Mouse (Mus musculus): ENCODE data around the gene Ptprcap.
"Not testable (repeated sequence)": the region's sequence is repeated elsewhere in the genome, so short reads cannot be mapped to it uniquely, and the experiment has no call there.

Ptprcap gene

DNA sequence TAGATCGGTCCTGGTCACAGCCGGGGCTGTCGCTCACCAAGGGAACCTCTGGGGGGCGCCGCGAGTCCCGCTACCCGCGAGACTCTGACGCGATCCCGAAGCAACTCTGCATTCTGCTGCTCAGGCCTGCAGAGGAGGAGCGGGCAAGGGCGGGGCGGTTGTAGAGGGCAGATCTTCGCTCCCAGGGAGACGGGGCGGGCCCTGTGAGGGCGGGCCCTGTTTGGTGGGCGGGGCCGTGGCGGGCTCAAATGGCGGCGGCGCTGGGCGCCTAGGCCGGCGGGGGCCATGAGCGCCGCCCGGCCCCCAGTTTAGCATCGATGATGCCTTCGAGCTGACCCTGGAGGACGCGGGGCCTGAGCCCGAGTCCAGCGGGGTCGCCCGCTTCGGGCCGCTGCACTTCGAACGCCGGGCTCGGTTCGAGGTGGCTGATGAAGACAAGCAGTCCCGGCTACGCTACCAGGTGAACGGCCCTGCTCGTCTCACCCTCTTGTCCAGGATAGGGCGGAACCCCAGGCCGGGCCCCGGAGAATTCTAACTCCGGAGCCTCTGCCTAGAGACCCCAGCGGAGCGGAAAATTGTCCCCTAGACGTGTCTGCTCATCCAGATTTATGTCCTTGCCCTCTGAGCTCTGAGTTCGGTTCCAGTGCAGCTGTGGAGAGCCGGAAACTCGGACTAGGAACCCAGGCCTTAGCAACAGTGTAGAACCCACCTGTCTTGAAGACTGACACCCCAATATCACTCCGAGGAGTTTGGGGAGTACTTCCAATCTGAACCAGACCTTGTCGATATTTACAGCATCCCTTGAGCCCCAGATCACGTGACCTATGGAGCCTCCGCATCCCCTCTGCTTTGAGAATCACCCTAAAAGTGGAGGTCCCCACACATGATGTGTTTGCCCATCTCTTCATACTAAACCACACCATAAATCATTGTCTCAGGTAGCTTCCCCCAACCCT, 27.4 kb upstream of the Ptprcap start, which contains the start of gene Aip:
Gene Aip (minus strand): TSS at position 118 of the 956 bp plus-strand sequence.
- DNase-seq (ENCODE audit: low read depth) = peak; percentile 98

DNA sequence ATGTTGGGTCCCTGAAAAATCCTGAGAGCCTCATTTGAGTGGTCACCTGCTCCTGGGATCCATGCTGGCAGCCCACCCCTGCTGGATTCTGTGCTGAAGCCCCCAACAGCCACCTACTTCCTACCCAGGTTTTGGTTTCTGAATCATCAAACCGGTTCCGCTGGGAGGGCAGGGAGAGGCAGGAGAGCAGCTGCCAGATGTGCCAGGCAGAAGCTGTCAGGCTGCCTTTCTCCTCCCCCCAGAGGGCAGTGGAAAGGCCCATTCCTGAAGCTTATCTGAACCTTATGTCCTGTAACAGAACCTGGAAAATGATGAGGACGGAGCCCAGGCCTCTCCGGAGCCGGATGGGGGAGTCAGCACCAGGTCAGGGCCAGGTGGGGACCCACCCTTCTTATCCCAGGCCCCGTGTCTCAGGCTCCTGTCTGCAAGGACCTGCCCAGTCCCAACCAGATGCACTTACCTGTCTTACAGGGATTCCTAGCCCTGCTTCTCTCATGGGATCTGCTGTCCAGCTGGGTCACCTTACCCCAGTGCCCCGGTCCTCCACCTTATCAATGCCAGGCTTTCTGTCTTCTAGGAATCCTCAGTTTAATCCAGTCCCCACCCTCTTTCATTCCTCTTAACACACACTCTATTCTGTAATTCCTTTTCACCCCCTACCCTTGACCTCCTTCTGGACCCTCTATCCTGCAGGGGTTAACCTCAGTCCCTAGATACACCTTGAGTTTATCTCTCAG, 26.5 kb upstream of the Ptprcap start:
- no peak for DNase-seq (ENCODE audit: low read depth)

DNA sequence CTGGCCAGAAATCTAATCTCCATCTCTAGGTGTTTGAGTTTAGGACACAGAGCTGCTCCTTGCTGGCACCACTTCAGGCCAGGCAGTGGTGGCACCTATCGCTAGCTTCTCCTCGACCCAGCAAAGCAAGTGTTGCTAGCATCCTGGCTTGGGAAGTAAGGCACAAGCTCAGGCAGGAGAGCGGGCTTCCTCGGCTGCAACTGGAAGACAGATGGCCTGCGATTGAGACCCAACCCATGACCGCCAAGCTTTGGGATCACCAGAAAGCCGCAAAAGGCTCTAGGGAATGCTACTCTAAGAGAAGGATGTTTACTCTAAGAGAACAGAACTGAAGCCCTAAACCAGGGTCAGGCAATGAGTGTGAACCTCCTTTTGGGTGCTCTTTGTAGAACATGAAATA, 23.9 kb upstream of the Ptprcap start:
- no peak for DNase-seq (ENCODE audit: low read depth)

DNA sequence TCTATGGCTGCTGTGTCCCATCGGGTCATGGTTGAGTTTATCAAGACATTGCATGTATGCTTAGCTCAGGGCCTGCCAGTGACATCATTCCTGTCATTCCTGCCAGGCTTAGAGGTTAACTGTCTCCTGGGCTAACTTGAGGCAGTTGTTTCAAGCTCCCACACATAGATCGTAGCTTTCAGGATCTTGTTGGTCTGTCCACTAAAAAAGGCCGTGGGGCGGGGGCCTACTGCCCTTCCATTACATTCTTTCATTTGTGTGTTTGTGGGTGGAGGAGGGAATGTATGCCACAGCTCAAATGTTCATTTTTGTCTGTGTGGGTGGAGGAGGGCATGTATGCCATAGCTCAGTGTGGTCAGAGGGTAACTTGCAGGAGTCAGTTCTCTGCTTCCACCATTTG, 23.3 kb upstream of the Ptprcap start:
- no peak for DNase-seq (ENCODE audit: low read depth)

DNA sequence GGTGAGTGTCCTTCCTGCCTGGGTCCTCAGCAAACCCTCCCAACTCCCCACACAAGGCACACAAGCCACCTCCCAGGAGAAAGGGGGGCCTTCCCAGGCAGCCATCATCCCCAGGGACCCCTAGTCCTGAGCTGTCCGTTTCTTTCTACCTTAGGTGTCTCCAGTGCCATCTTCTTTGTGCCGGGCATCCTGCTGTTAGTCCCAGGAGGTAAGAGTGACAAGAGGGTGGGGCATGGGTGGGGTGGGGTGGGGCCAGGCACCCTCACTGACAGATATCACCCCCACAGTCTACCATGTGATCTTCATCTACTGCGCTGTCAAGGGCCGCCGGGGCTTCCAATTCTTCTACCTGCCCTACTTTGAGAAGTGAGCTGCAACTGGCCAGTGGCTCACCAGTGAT, 22.3 kb upstream of the Ptprcap start:
- DNase-seq (ENCODE audit: low read depth) = no peak

DNA sequence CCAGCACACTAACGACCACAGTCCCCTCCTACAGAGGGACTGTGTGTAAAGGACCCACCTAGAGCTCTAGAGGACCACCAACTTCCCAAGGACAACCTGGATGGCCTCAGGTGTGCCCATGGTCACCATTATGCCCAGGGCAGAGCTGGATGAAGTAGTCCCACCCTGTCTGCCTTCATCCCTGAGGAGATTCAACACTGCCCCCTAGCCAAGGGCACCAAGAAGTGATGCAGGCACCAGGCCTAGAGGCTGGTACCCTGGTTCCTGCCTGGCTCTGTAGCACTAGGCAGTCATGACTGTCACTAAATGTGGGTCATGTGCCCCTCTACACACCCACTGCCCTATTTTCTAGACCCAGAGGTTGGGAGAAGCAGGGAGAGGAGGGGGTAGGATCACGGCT, 21.6 kb upstream of the Ptprcap start:
- no peak for DNase-seq (ENCODE audit: low read depth)

DNA sequence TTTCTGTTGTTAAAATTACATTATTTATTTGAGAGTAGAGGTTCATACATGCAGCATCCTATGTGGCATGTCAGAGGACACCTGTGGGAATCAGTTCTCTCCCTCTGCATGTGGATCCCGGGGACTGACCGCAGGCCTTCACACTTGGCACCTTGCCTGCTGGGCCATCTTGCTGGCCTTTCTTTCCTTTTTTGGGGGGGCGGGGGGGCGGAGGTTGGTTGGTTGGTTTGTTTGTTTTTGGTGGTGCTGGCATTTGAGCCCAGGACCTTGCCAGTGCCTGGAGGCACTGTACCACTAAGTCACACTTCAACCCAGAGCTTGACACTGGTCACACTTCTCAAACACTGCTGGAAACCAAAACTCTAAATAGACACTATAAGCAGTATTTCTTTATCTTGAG, 19.1 kb upstream of the Ptprcap start:
- no peak for DNase-seq (ENCODE audit: low read depth)

DNA sequence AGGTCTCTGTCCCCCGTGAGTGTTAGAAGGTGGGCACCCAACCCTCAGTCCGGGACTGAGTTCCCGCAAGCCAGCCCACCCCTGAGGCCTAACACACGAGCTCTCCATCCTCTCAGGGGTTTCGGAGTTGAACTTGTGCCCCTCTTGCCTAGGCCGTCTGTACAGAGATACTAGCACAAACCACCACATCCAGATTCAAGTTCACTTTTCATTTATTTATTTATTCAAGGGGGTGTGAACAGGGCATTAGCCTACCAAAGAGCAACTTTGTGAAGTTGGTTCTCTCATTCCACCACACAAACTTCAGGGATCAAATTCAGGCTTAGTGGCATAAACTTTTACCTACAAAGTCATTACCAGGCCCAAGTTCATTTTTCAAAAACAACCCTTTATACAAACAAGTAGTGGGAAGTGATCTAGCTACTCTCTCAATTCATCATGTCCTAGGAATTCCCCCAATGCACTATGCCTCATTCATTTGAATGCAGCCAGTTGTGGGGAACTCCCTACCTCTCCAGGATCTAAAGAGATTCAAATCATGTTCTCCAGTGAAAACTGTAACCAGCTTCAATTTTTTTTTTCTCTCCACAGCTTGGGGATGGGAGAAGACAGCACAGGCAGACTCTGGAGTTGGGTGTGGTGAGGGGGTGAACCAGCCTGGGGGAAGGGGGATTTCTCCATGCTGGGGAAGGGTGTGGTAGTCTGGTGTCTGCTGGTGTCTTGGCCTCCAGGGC, 18.0 kb upstream of the Ptprcap start:
- not testable (repeated sequence) for DNase-seq (ENCODE audit: low read depth)

DNA sequence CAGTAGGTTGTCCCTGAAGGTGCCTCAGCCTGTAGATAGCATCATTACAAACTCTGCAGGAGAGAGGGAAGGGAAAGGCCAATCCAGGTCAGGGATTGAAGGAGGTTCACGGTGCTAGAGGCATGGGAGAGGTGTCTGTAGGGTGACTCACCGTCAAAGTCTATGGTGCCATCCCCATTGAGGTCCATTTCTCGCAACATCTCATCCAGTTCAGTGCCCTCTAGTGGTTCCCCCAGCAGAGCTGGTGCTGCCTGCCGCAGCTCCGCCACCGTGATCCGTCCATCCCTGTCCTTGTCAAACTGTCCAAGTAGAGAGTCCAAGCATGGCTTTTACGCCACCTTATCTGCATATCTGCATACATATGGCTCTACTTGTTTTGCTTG, 17.4 kb upstream of the Ptprcap start:
- peak; percentile 62 for DNase-seq (ENCODE audit: low read depth)

DNA sequence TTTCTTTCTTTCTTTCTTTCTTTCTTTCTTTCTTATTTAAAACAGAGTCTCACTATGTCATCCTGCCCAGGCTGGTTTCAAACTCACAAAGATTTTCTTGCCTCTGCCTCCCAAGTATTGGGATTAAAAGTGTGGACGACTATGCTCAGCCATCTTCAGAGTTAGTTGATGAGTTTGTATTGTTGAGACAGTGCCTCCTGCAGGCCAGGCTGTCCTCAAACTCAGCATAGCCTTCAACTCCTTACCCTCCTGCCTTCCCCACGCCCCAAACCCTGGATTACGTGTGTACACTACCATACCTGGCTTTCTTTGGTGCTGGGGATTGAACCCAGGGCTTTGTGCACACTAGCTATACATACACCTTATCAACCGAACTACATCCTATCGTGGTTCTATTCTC, 16.9 kb upstream of the Ptprcap start:
- no peak for DNase-seq (ENCODE audit: low read depth)

DNA sequence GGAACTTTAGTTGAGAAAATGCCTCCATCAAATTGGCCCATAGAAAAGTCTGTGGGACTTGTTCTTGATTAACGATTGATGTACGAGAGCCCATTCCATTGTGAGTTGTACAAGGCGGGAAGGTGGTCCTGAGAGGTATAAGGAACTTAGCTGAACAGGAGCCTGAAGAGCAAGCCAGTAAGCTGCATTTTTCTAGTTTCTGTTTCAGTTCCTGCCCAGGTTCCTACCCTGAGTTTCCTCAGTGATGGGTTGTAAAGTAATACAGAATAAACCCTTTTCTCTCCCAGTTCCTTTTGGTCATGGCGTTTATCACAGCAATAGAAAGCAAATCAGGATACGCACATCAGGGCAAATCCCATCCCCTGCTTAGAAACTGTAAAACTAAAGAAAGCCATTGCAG, 15.5 kb upstream of the Ptprcap start:
- DNase-seq (ENCODE audit: low read depth) = no peak

DNA sequence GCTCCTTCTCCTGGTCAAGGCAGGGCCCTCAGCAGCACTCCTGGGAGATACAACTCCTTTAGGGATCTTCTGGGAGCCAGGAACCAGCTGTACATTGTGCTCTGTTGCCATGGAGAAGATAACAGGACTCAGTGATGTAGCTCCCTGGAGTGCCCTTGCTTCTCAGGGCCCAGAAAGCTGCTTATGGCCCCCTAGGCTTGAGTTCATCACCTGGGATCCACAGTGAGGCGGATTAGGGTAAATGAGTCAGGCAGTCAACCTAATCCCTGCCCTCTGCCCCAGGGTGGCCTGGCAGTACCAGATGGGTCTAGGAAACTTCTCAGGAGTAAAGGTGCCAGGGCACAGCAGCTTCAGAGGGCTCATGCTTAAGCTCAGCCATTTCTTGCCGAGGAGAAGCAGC, 14.0 kb upstream of the Ptprcap start, which contains the start of gene Gpr152:
Gene Gpr152 (plus strand): TSS at position 342 of the 400 bp plus-strand sequence.
- DNase-seq (ENCODE audit: low read depth) = no peak

DNA sequence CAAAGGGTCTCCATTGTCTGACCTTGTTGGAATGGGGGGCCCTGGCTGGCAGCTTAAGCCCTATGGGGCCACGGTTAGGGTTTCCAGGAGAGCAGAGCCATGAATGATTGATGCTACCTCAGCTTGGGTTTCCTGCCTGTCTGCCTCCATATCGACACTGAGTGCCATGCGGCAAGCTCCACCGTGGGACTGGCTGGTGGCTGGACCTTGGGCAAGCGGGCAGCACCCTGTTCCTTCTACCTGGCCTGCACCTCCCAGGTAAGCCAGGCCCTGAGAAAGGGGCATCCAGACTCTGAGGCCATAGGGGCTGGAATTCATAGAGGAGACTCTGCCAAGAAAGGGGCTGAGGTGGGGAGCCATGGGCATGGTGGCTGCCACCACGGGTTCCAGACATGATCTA, 13.3 kb upstream of the Ptprcap start:
- DNase-seq (ENCODE audit: low read depth) = no peak

DNA sequence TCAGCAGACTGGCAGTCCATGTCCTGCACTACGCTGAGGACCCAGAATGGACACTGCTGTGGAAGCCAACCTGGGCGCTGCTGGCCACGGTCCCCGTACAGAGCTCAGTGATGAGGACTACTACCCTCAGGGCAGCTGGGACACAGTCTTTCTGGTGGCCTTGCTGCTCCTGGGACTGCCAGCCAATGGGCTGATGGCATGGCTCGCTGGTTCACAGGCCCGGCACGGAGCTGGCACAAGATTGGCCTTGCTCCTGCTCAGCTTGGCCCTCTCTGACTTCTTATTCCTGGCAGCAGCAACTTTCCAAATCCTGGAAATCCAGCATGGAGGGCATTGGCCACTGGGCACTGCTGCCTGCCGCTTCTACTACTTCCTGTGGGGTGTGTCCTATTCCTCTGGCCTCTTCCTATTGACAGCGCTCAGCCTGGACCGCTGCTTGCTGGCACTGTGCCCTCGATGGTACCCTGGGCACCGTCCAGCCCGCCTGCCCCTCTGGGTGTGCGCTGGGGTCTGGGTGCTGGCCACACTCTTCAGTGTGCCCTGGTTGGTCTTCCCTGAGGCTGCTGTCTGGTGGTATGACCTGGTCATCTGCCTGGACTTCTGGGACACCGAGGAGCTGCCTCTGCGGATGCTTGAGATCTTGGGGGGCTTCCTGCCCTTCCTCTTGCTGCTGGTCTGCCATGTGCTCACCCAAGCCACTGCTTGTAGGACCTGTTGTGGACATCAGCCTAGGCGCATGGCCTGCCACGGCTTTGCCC, 10.8 kb upstream of the Ptprcap start:
- no peak for DNase-seq (ENCODE audit: low read depth)

DNA sequence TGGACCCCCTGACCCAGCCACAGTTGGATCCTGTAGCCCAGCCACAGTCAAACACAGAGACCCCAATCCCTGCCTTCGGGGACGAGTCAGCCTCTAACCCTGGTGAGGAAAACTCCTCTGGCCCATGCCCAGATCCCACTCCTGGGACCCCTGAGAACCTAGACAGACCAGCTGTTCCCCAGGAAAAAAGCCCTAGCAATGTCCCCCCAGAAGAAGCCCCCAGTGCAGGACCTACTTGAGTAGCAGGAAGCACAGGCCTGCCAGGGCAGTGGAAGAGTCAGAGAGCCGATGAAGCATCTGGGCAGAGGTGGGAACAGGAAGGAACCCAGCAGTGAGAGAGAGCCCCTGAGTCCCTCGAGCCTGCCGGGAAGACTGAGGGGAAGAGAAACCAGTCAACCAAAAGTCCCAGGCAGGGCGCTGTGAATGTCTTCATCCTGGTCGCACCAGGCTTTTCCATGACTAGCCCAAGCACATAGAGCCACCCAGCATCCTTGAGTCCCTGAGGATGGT, 9.6 kb upstream of the Ptprcap start, which contains the start of gene Cabp4:
Gene Cabp4 (minus strand): TSS at position 275 of the 510 bp plus-strand sequence.
- DNase-seq (ENCODE audit: low read depth) = no peak

DNA sequence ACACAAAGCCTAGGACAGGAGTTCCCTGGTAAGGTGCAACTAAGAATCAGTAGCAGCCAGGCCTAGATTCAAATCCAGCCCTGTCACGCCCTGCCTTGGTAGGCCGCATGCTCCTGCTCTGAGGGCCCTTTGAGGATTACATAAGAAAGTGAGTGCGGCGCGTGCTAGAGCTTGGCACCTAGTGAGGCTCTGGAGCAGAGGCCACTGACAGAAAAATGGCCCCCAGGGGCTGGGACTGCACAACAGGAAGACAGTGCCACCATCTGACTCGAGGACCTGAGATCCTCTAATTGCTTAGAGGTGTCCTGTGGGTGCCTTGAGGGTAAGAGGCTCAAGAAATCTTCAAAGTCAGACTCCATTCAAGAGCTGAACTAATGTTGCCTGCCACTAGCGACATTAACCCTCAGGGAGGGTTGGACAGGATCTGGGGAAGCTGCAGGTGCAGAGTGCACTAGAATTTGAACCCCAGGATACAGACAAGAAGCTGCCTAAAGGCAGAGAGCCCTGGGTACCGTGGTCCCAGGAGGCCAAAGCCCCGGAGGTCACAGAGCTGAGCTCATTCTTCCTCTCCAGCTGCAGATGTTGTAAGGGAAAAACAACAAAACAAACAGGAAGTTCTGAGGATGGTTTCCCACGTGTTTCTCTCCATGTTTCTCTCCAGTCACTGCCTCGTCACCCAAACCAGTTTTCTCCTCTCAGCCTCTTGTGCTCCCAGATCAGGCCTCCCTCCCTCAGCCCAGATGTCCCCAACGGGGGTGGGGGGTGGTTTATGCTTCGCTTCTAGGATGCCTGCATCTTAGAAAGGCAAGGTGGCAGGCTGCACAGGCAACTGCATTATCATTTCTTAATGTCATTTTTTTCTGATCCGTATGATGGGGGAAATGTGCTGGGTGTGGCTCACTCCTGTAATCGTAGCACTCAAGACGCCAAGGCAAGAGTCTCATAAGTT, 8.6 kb upstream of the Ptprcap start:
- peak; percentile 49 for DNase-seq (ENCODE audit: low read depth)

DNA sequence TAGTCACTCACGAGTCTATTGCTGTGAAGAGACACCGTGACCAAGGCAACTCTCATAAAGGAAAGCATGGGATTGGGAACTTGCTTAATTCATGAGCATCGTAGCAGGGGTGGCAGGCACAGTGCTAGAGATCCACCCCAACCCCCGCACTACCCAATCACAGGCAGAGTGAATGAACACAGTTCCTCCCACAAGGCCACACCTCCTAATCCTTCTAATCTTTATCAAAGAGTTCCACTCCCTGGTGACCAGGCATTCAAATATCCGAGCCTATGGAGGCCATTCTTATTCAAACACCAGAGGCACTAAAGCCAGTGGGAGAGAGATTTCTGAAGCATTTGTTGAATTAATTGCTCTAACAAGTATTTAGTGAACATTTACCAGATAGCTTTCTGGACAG, 7.5 kb upstream of the Ptprcap start:
- DNase-seq (ENCODE audit: low read depth) = no peak

DNA sequence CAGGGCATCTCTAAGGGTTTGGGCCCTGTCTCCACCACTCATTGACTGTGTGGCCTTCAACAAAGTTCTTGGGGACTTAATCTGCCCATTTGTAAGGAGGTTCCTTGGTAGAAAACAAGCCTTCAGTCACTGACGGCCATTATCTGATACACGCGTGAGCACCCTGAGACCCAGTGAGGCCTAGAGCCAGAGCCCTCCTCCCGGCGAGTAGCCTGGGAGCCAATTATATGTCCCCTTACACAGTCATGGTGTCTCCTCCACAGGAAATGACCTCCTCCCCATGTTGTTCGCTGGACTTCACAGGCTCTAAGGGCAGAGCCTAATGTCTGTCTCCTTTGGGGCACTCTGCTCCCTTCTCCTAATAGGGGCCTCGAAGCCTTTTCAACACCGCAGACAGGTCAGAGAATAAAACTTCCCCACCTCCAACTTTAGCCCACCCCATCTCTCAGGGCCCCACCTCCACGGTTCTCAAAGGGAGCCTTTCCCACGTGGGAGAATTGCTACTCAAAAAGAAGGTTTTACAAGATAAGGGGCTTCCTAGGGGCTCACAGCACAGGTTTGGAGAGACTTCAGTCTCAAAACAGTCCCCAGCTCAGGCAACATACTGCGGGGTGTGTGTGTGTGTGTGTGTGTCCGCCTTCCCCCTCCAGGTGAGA, 6.9 kb upstream of the Ptprcap start:
- DNase-seq (ENCODE audit: low read depth) = no peak

DNA sequence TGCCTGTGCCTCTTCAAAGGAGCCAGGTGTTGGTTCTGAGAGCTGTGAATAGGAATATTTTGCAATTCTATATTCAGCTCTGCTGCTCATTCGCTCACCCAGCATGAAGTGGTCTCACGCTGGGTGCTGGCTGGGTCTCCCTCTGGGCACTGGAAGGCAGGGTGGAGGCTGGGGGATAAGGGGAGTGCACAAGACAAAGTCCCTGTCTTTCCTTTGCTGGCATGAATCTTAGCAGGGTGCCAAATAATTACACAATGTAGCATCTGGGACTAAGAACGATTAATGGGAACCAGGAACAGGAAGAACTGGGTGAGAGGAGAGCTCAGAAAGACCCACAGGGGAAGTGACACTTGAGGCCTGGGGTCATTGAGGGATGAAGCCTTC, 6.4 kb upstream of the Ptprcap start:
- DNase-seq (ENCODE audit: low read depth) = no peak
